Mouse (Mus musculus) hindbrain, embryonic 12.5 days (tissue): ENCODE data around the gene Nmrk2. TPM values are rescaled to one million over a fixed set of nuclear protein-coding genes. Genes with fewer than 3 reads are reported as not detected.
A peak's percentile ranks its signal among the peaks of the same experiment; 100 is the strongest.

Source experiments
- ATAC-seq: fragments of 200-750 bp; cut with Nextera tagmentation; 2 replicates; pipeline ENCODE4 v1.8.0; 2017; ENCODE audit warnings: moderate TSS enrichment; ENCODE audit not compliant: low FRiP score
- H3K27ac ChIP-seq: fragments of 300-500 bp; sonication (generic); 2 replicates; pipeline ENCODE4 v1.5.1; 2016; ENCODE audit warnings: mild to moderate bottlenecking
- H3K27me3 ChIP-seq: fragments of 300-500 bp; sonication (generic); 2 replicates; pipeline ENCODE4 v1.6.1; 2016; ENCODE audit warnings: mild to moderate bottlenecking
- H3K36me3 ChIP-seq: fragments of 300-500 bp; sonication (generic); 2 replicates; pipeline ENCODE4 v1.6.1; 2016; ENCODE audit warnings: mild to moderate bottlenecking
- H3K4me1 ChIP-seq: fragments of 300-500 bp; sonication (generic); 2 replicates; pipeline ENCODE4 v1.6.1; 2016
- H3K4me2 ChIP-seq: fragments of 300-500 bp; sonication (generic); replicated peaks from 2 replicates; pipeline ENCODE4 v1.6.1; 2016; ENCODE audit warnings: mild to moderate bottlenecking
- H3K4me3 ChIP-seq: fragments of 300-500 bp; sonication (generic); 2 replicates; pipeline ENCODE4 v1.5.1; 2016; ENCODE audit warnings: mild to moderate bottlenecking
- H3K9ac ChIP-seq: fragments of 300-500 bp; sonication (generic); 2 replicates; pipeline ENCODE4 v1.6.1; 2016; ENCODE audit warnings: mild to moderate bottlenecking, moderate library complexity
- H3K9me3 ChIP-seq: fragments of 300-500 bp; sonication (generic); replicated peaks from 2 replicates; pipeline ENCODE4 v1.6.1; 2016; ENCODE audit warnings: mild to moderate bottlenecking
- WGBS: fragments of 180-500 bp; shearing (Covaris S2); methylation state at CpG from one replicate; pipeline ENCODE4 v1.1.7; 2016; 5-methylcytosine and 5-hydroxymethylcytosine counted together
- polyA plus RNA-seq: library from polyadenylated mRNA; unstranded; fragments of >200 nt; fragmentation: Nextera tagmentation; extraction: Ambion mirVana; gene quantifications from 2 replicates; pipeline ENCODE4 v1.2.1, GENCODE M21; 2016

Gene Nmrk2
- polyA plus RNA-seq: not detected in 2 replicates

DNA sequence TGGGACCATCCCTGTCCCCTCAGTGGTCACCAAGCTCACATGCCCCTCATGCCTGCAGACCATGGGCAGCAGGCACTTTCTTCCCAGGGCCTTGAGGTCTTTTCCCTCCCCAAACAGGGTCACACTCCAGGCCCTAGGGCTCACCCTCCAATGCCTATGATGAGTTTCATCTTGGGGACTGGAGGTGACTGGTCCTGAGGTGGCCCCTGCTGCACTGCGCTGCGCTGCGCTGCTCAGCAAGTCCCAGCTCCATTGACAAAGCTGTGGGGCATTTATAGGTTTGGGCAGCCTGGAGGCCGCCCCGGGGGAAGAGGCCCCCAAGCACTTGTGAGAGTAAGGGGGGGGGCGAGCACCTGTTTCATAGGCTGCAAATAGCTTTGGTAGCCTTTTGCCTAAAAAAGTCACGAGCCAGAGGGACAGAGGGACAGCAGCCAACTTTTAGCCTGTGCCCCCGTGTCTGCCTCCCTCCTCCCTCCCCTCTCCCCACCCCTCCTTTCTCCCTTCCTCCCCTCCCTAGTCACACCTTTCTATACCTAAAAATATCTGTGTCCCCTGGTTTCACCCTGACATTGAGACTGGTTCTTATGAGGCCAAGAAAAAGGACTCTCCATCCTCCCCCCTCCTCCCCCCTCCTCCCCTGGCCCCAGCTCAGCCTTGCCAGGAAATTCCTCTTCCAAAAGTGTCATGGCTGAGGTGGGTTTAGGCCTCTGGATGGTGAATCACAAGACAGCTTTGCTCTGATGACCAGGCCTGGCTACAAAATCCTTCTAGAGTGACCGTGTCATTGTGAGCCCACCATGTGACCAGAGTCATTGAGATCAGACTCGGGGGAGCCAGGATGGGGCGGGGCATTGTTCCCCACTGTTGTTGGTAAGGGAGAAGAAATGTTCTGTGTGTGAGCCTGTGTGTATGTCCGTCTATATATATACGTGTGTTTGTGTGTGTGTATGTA lies at the start of gene Nmrk2:
Nmrk2 (minus strand) TSS at position 245 of the 952 bp plus-strand sequence.
- H3K27ac ChIP-seq: no peak within 1 kb of the TSS
- no peak within 1 kb of the TSS for H3K4me2 ChIP-seq
- 63% methylated on average over 13 of the region's 13 CpGs for WGBS
- H3K27me3 ChIP-seq: peaks cover 24% of the 10 kb centered on the region
- H3K36me3 ChIP-seq: peaks cover 14% of the 10 kb centered on the region
- ATAC-seq: no peak
- H3K9me3 ChIP-seq: no peaks in the 10 kb centered on the region
- H3K9ac ChIP-seq: peak within 1 kb of the TSS; percentile 1; the same call in 1 of the 2 replicates
- H3K4me1 ChIP-seq: no peaks in the 10 kb centered on the region
- no peak within 1 kb of the TSS for H3K4me3 ChIP-seq

DNA sequence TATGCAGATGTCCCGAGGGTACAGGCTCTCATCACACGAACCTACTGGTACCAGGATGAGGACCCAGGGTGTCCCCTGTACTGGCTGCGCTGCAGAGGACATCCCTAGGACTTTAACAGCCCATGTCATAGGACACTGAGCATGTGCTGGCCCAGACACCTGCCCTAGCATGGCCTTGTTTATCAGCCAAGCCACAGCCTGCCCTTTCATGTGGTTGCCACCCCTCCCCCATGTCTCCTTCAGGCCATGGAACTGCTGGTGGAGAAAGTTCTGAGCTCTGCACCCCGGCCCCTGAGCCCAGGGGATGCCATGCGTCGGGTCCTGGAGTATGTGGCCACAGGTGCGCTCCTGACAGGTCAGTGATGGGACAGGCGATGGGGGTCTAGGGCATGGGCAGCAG lies 47.6 kb upstream of the Nmrk2 start:
- peaks cover 14% of the 10 kb centered on the region for H3K4me1 ChIP-seq
- 83% methylated on average over 8 of the region's 8 CpGs for whole genome bisulfite sequencing

DNA sequence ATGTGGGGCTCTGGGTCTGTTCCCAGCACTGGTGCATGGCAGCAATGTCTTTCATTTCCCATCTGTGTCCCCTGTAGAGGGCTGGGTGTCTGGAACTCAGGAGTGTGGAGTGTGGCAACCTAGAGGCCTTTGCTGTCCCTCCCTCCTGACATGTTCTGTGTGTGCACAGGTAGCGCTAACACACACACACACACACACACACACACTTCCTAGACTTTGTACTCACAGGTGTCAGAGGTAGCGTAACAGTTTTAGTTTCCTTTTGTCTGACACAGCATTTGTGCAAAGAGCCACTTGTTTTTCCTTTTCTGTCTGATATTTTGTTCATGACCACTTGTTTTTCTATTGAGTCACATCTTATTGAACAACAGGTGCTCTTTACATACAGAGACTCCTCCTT lies 46.0 kb upstream of the Nmrk2 start:
- 86% methylated on average over 2 of the region's 2 CpGs for WGBS
- ATAC-seq: no peak
- no peak overlapping the region for H3K4me2 ChIP-seq
- peaks cover 8% of the 10 kb centered on the region; the same call in 1 of the 2 replicates for H3K36me3 ChIP-seq
- no peak overlapping the region for H3K27ac ChIP-seq
- no peaks in the 10 kb centered on the region for H3K9me3 ChIP-seq
- H3K27me3 ChIP-seq: peaks cover 64% of the 10 kb centered on the region
- no peak overlapping the region for H3K9ac ChIP-seq
- peaks cover 10% of the 10 kb centered on the region for H3K4me1 ChIP-seq
- H3K4me3 ChIP-seq: no peak overlapping the region

More for the DNA sequence above, 47.6 kb upstream of the Nmrk2 start:
- 0 out of 2 replicates have a peak, but pooled peaks cover 8% of the 10 kb centered on the region for H3K36me3 ChIP-seq
- H3K9me3 ChIP-seq: no peaks in the 10 kb centered on the region
- peaks cover 65% of the 10 kb centered on the region for H3K27me3 ChIP-seq
- no peak overlapping the region for H3K9ac ChIP-seq
- H3K27ac ChIP-seq: no peak overlapping the region
- no peak overlapping the region for H3K4me3 ChIP-seq
- ATAC-seq: no peak
- H3K4me2 ChIP-seq: no peak overlapping the region

DNA sequence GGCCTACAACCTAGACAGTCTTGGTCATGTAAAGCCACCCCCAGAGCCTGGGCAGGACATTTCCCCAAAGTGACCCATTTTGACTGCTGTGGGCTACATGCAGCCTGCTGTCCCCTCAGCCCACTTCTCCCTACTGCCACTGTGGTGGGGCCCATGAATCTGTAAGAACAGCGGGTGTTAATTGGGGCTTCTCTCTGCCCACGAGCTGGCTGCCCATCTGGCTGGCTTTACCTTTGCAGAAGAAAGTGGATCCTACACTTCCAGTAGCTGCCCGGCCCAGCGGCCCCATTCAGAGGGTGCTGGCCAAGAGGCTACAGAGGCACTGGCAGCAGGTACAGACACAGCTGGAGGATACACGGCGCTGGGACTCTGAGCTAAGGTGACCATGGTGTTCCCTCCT lies 43.3 kb upstream of the Nmrk2 start:
- Histone ChIP-seq H3K4me1 (peaks cover 1% of the 10 kb centered on the region), H3K4me2 (no peak overlapping the region), H3K36me3 (peaks cover 11% of the 10 kb centered on the region; the same call in 1 of the 2 replicates), H3K9ac (no peak overlapping the region), H3K4me3 (no peak overlapping the region), H3K27me3 (peaks cover 63% of the 10 kb centered on the region), H3K9me3 (no peaks in the 10 kb centered on the region), H3K27ac (no peak overlapping the region)
- WGBS: 84% methylated on average over 6 of the region's 6 CpGs
- no peak for ATAC-seq

DNA sequence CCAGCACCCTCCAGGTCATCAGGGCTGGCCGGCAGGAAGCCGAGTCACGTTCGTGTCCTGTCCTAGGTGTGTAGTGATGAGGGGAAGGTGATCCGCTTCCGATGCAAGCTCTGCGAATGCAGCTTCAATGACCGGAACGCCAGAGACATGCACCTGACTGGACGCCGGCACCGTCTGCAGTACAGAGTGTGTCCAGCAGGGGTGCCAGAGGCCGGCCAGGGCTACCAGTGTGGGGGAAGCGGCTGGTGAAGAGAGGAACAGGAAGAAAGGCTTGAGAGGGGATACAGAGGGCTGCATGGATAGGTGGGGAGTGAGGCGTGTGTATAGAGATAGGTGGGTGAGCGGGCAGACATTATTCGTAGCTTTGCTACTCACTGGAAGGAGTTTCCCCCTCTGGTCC lies 42.7 kb upstream of the Nmrk2 start:
- Histone ChIP-seq H3K36me3 (peaks cover 8% of the 10 kb centered on the region; the same call in 1 of the 2 replicates), H3K9me3 (no peaks in the 10 kb centered on the region), H3K4me2 (peak overlapping the region; percentile 26; the same call in 1 of the 2 replicates), H3K27me3 (peaks cover 63% of the 10 kb centered on the region), H3K9ac (no peak overlapping the region), H3K27ac (no peak overlapping the region), H3K4me3 (no peak overlapping the region), H3K4me1 (peaks cover 7% of the 10 kb centered on the region)
- 12% methylated on average over 17 of the region's 17 CpGs for WGBS
- ATAC-seq: peak; percentile 65

DNA sequence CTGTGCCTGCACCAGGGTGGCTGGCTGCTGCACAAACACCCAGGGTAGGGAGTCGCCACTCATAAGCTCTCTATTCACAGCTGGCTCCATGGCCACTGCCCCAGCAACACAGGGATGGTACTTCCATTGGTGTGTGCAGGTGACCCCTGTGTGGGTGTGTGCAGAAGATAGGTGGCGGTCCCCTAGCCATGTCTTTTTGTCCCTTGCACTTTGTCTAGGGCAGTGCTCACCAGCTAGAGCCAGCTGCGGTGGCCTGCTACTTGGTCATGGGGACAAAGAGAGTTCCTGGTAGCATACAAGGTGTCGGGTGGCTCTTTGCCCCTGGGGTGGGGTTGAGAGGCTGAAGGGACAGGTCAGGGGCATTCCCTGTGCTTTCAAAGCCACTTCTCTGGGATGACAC lies 42.3 kb upstream of the Nmrk2 start:
- WGBS: 77% methylated on average over 4 of the region's 4 CpGs

DNA sequence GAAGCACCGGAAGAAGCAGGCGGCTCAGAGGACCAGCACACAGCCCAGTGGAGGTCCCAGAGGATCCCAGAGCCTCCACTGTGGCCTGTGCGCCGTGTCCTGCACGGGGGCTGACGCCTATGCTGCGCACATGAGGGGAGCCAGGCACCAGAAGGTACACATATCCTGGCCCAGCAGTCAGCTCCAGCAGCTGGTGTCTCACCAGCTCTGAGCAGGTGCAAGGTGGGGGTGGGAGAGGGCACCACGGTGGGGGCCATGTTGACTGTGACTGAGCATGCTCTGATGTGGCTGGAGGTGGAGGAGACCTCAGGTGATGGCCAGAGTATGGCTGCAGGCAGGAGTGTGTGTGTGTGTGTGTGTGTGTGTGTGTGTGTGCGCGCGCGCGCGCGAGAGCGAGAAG lies 40.2 kb upstream of the Nmrk2 start:
- no peak overlapping the region for H3K4me3 ChIP-seq
- no peaks in the 10 kb centered on the region for H3K9me3 ChIP-seq
- peaks cover 14% of the 10 kb centered on the region for H3K4me1 ChIP-seq
- H3K36me3 ChIP-seq: peaks cover 3% of the 10 kb centered on the region; the same call in 1 of the 2 replicates
- no peak overlapping the region for H3K27ac ChIP-seq
- WGBS: 87% methylated on average over 16 of the region's 16 CpGs
- H3K9ac ChIP-seq: no peak overlapping the region
- no peak for ATAC-seq
- H3K4me2 ChIP-seq: no peak overlapping the region
- peaks cover 73% of the 10 kb centered on the region for H3K27me3 ChIP-seq

More for the DNA sequence above, 42.3 kb upstream of the Nmrk2 start:
- peaks cover 64% of the 10 kb centered on the region for H3K27me3 ChIP-seq
- H3K27ac ChIP-seq: no peak overlapping the region
- no peak overlapping the region for H3K9ac ChIP-seq
- peaks cover 8% of the 10 kb centered on the region; the same call in 1 of the 2 replicates for H3K36me3 ChIP-seq
- ATAC-seq: no peak; the same call in 1 of the 2 replicates
- peaks cover 11% of the 10 kb centered on the region for H3K4me1 ChIP-seq
- H3K9me3 ChIP-seq: no peaks in the 10 kb centered on the region
- H3K4me2 ChIP-seq: peak overlapping the region; percentile 26; the same call in 1 of the 2 replicates
- H3K4me3 ChIP-seq: no peak overlapping the region

DNA sequence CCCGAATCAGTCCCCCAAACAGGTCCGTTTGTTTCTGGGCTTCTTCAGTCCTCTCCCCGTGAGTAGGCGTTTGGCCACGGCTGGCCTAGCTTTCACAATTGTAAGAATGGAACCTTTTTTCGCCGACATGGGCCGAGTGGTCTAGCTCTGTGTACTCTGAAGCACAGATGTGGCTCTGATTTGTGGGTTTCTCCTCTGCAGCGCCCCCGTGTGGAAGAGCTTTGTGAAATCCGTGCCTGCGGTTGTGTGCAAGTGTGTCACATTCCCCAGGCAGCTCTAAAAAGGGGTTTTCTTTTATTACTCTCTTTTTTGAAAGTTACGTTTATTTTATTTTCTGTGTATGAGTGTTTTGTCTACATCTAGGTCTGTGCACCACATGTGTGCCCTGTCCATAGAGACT lies 39.0 kb upstream of the Nmrk2 start:
- Histone ChIP-seq H3K4me3 (no peak overlapping the region), H3K4me2 (no peak overlapping the region), H3K27me3 (peaks cover 68% of the 10 kb centered on the region), H3K9me3 (no peaks in the 10 kb centered on the region), H3K36me3 (peaks cover 3% of the 10 kb centered on the region; the same call in 1 of the 2 replicates), H3K4me1 (peaks cover 19% of the 10 kb centered on the region), H3K9ac (no peak overlapping the region), H3K27ac (no peak overlapping the region)
- 25% methylated on average over 13 of the region's 13 CpGs for WGBS
- ATAC-seq: no peak

DNA sequence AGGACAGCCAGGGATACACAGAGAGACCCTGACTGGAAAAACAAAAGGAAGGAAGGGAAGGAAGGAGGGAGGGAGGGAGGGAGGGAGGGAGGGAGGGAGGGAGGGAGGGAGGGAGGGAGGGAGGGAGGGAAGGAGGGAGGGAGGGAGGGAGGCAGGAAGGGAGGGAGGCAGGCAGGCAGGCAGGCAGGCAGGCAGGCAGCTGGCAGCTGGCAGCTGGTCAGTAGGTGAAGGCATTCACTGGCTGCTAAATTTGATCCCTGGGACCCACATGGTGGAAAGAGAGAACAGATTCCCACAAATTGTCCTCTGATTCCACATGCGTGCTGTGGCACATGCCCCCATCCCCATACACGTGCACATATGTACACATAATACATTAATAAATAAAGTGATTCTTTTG lies 36.8 kb upstream of the Nmrk2 start:
- no peaks in the 10 kb centered on the region for H3K9me3 ChIP-seq
- H3K27me3 ChIP-seq: peaks cover 59% of the 10 kb centered on the region
- 75% methylated on average over 2 of the region's 2 CpGs for WGBS
- H3K9ac ChIP-seq: no peak overlapping the region
- no peak overlapping the region for H3K4me3 ChIP-seq
- ATAC-seq: no peak
- H3K4me2 ChIP-seq: no peak overlapping the region
- peaks cover 22% of the 10 kb centered on the region for H3K4me1 ChIP-seq
- peaks cover 3% of the 10 kb centered on the region; the same call in 1 of the 2 replicates for H3K36me3 ChIP-seq
- no peak overlapping the region for H3K27ac ChIP-seq

DNA sequence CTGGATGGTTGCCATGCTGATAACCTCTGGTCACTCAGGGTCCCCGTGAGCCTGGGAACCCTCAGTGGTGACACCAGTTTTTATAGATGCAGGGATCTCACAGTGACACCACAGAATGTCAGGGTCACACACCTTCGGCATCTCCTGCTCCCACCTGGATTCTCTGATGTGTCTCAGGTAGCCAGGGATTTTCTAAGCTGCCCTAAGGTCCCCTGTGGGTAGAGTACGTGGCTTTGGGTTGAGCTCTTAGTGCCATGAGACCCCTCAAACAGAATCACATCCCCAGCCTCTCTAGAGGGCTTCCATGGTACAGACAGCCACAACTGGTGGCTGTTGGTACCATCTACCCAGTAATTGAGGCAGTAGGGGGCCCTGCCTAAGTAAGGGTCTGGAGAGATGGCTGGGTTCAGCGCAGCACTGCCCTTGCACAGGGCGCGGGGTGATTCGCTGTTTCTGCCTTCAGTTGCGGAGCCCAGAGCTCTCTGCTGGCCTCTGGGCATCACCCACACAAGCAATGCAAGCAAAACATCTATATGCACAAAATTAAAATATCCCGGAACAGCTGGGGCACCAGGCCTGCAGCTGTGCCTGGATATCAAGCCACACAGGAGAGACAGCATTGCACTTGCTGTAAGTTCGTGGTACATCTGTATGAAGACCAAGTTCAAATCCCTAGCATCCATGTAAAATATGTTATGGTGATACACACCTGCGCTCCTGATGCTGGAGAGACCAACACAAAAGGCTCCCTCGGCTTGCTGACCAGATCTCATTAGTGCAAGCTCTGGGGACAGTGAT lies 34.8 kb upstream of the Nmrk2 start:
- H3K4me3 ChIP-seq: no peak overlapping the region

DNA sequence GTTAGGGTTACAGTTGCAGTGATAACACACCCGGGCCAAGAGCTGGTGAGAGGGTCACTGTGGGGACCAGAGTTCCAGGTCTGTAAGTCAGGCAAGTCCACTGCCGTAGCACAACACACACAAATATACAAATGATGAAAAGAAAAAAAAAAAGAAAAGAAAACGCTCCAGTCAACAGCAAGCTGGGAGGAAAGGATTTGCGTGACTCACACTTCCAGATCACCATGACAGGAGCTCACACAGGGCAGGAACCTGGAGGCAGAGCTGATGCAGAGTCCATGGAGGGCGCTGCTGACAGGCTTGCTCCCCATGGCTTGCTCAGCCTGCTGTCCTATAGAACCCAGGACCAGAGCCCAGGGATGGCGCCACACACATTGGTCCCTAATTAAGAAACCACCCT lies 32.4 kb upstream of the Nmrk2 start:
- Histone ChIP-seq H3K27me3 (peaks cover 29% of the 10 kb centered on the region), H3K4me2 (no peak overlapping the region; the same call in 1 of the 2 replicates), H3K9me3 (no peaks in the 10 kb centered on the region), H3K4me1 (peaks cover 31% of the 10 kb centered on the region), H3K4me3 (no peak overlapping the region), H3K27ac (no peak overlapping the region), H3K9ac (no peak overlapping the region), H3K36me3 (no peaks in the 10 kb centered on the region)
- ATAC-seq: no peak
- WGBS: 82% methylated on average over 6 of the region's 6 CpGs

More for the DNA sequence above, 34.8 kb upstream of the Nmrk2 start:
- Histone ChIP-seq H3K4me1 (peaks cover 26% of the 10 kb centered on the region), H3K36me3 (no peaks in the 10 kb centered on the region), H3K27me3 (peaks cover 41% of the 10 kb centered on the region), H3K27ac (no peak overlapping the region), H3K9ac (0 out of 2 replicates have a peak overlapping the region, but pooled peaks have one; percentile 23), H3K9me3 (no peaks in the 10 kb centered on the region), H3K4me2 (no peak overlapping the region)
- ATAC-seq: no peak
- WGBS: 86% methylated on average over 12 of the region's 12 CpGs

DNA sequence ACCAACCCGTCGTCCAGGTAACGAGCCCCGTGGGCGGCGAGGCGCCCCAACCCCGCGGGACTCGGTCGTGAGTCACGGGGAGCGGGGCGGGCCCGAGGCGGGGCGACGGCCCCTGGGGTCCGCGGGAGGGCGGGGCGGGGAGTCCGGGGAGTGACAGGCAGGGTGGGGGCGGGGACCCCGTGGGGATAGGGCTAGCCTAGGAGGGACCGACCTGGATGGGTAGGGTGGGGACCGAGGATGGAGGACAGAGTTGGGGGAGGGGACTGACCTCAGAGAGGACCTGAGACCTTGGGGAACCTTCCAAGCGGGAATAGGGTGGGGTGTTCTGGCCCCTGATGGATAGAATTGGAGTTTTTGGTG lies 31.4 kb upstream of the Nmrk2 start:
- H3K9ac ChIP-seq: peak overlapping the region; percentile 77
- H3K4me2 ChIP-seq: peak overlapping the region; percentile 78
- 0 out of 2 replicates have a peak overlapping the region, but pooled peaks have one; percentile 23 for H3K27ac ChIP-seq
- H3K27me3 ChIP-seq: peaks cover 27% of the 10 kb centered on the region
- 2% methylated on average over 22 of the region's 28 CpGs for WGBS
- peak overlapping the region; percentile 64 for H3K4me3 ChIP-seq
- H3K9me3 ChIP-seq: no peaks in the 10 kb centered on the region
- no peaks in the 10 kb centered on the region for H3K36me3 ChIP-seq
- peak; percentile 36 for ATAC-seq
- peaks cover 40% of the 10 kb centered on the region for H3K4me1 ChIP-seq
